Mouse (Mus musculus) Muller cell, postnatal 12 days (primary cell): ENCODE measurements around the gene Abhd16a.
A peak's percentile ranks its signal among the peaks of the same experiment; 100 is the strongest.

Experiments
- DNase-seq: peaks from one replicate; pipeline ENCODE4 v3.0.0-alpha.2; 2015; ENCODE audit errors: inconsistent ontology term

The Abhd16a gene

GRCm38 (mm10) chr17:35088825-35089644, at the start of gene Abhd16a:
TSS of gene Abhd16a (plus strand) at chr17:35089263.
- DNase-seq = peak; percentile 96

- no peak for DNase-seq
Measured at GRCm38 (mm10) chr17:35043794-35044193, 45.3 kb upstream of the Abhd16a start.

GRCm38 (mm10) chr17:35044904-35045806, 43.9 kb upstream of the Abhd16a start:
- DNase-seq = peak; percentile 71

- DNase-seq = no peak
Measured at GRCm38 (mm10) chr17:35045807-35046680, 43.0 kb upstream of the Abhd16a start.

GRCm38 (mm10) chr17:35046681-35047455, 42.2 kb upstream of the Abhd16a start, which contains the start of gene Msh5:
TSS of gene Msh5 (minus strand) at chr17:35046745.
- peak; percentile 100 for DNase-seq

GRCm38 (mm10) chr17:35047688-35048087, 41.4 kb upstream of the Abhd16a start:
- DNase-seq = no peak

- DNase-seq = no peak
Measured at GRCm38 (mm10) chr17:35048149-35048931, 40.7 kb upstream of the Abhd16a start.

- no peak for DNase-seq
Measured at GRCm38 (mm10) chr17:35048932-35049440, 40.1 kb upstream of the Abhd16a start.

- DNase-seq = peak; percentile 67
Measured at GRCm38 (mm10) chr17:35049561-35050016, 39.5 kb upstream of the Abhd16a start, which contains the start of gene Clic1. TSS of gene Clic1 (plus strand) at chr17:35049966.

- DNase-seq = peak; percentile 80
Measured at GRCm38 (mm10) chr17:35050126-35050750, 38.8 kb upstream of the Abhd16a start.

- peak; percentile 95 for DNase-seq
Measured at GRCm38 (mm10) chr17:35051156-35052086, 37.6 kb upstream of the Abhd16a start.

- DNase-seq = no peak
Measured at GRCm38 (mm10) chr17:35052271-35052798, 36.7 kb upstream of the Abhd16a start.

GRCm38 (mm10) chr17:35055691-35056495, 33.2 kb upstream of the Abhd16a start:
- no peak for DNase-seq

GRCm38 (mm10) chr17:35057090-35057489, 32.0 kb upstream of the Abhd16a start:
- no peak for DNase-seq

- DNase-seq = no peak
Measured at GRCm38 (mm10) chr17:35058316-35058715, 30.7 kb upstream of the Abhd16a start.
